Mouse (Mus musculus) gastrocnemius, adult 8-10 months (tissue): ENCODE measurements around the gene Olfr433. TPM values are rescaled to one million over a fixed set of nuclear protein-coding genes. Genes with fewer than 3 reads are reported as not detected.

Source experiments
- total RNA-seq, 4 experiments: library from RNA; stranded (reverse); gene quantifications; 2 replicates each; pipeline ENCODE4 v1.2.4; 2022

The Olfr433 gene
- total RNA-seq, 4 experiments from 2014 or later, result not detected

Other genes with a start within 250 kb of the Olfr433 start
- 1 to 10 TPM in 2 of 4 experiments, under 1 TPM in 2; 0.53 to 2.2 (median 1.1) TPM for gene Ifi211, start 127.7 kb upstream of the Olfr433 start, total RNA-seq
- 1 to 10 TPM; 1.1 to 1.9 (median 1.7) TPM for gene Mndal, start 98.2 kb upstream of the Olfr433 start, total RNA-seq
- 1 to 10 TPM; 1.6 to 3.4 (median 1.9) TPM for gene Ifi203, start 98.0 kb upstream of the Olfr433 start, total RNA-seq
- gene Ifi202b, start 58.0 kb upstream of the Olfr433 start, total RNA-seq, result not detected
- gene Ifi205, start 8.9 kb upstream of the Olfr433 start, total RNA-seq, result 10 to 100 TPM in 1 of 4 experiments, 1 to 10 TPM in 3; 3.1 to 12.5 (median 5.8) TPM
- gene Olfr432, start 8.5 kb downstream of the Olfr433 start, total RNA-seq, result not detected
- not detected for gene Olfr430, start 25.9 kb downstream of the Olfr433 start, total RNA-seq
- gene Olfr429, start 43.6 kb downstream of the Olfr433 start, total RNA-seq, result not detected
- gene Olfr427, start 56.2 kb downstream of the Olfr433 start, total RNA-seq, result not detected
- gene Olfr231, start 80.5 kb downstream of the Olfr433 start, total RNA-seq, result not detected
- gene Olfr424, start 90.8 kb downstream of the Olfr433 start, total RNA-seq, result not detected
- not detected for gene Olfr420, start 114.9 kb downstream of the Olfr433 start, total RNA-seq
- under 1 TPM in 1 of 4 experiments, not detected in 3; 0.05 TPM for gene Spta1, start 132.1 kb downstream of the Olfr433 start, total RNA-seq
- not detected for gene Olfr419, start 211.4 kb downstream of the Olfr433 start, total RNA-seq